Mouse (Mus musculus): Measurements from ENCODE around the gene Map4k3.
"Not testable (repeated sequence)": the region's sequence is repeated elsewhere in the genome, so short reads cannot be mapped to it uniquely, and the experiment has no call there.

Map4k3 gene

DNA sequence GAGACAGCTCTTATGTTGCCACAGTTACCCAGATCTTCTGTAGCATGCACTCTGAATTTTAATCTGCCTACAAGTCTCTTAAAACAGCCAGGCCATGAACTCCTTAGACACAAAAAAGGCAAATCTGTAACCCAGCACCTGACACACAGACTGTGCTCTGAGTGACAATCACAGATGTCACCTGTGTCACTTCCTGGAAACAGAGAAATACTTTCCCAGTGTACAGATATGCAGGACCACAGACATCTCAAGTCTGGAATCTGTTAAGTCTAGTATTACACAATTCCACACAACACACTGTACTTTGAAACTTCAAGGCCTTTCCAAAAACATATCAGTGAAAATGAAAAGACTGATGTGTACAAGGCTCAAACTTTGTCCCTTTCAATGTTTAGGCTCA lies 103.3 kb downstream of the Map4k3 start:
- DNase-seq = no peak

DNA sequence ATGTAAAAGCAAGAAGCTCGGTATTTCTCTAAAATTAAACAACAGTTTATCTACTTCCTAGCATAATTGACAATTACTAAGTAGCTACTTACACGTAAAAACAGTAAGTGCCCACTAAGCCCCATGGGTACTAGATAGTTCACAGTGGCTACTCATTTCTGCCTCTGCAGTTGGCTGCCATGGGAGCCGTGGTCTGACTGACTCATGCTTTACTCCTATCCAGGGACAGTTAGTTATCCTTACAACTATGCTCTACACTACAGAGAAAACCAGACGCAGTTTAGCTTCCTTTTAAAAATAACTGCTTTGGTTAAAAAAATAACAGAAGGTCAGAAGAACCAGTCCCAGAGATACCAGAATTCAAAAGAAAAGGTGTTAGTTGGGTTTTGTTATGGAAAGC lies 106.6 kb downstream of the Map4k3 start:
- DNase-seq = no peak

DNA sequence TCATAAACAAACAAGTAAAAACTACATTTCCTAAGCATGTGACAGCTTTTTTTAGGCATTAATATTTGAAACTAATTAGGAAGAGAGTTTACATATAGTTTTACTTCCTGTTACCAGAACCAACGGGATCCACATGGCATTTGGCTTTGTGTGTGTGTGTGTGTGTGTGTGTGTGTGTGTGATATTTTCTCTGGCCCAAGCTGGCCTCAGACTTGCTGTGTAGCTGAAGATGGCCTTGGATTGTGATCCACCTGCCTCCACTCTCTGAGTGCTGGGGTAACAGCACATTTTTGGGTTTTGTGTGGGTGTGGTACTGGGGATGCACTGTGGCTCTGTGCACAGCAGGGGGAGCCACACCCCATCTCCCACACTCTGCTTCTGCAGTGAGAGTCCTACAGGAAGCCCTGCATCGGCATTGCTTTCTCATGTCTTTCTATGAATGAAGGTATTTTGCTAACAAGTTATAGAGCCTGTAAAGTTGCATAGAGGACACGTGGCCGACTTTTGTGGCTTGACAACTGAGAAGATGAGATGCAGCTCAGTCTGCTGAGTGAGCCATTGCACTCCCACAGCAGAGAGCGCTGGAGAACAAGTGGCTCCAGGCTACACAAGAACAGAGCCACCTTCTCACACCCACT lies 107.4 kb downstream of the Map4k3 start:
- DNase-seq = peak; percentile 63 to 74

DNA sequence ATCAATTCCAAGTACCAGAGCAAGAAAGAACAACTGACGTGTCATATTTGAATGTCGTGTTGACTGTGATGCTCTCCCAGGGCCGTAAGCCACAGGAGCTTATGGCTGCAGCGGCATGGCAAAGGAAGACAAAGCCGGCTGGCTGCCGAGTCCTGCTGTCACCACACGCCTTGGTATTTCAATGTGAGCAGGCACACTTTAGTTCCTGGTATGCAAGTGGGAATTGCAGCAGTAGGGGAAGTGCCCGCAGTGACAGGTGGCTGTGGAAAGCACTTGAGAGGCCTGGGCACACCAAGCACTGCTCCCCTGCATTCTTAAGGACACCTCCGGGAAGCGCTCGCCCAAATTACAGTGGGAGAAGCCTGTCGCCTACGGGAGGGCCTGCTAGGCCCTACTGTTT lies 108.7 kb downstream of the Map4k3 start:
- peak; percentile 19 to 44 for DNase-seq

DNA sequence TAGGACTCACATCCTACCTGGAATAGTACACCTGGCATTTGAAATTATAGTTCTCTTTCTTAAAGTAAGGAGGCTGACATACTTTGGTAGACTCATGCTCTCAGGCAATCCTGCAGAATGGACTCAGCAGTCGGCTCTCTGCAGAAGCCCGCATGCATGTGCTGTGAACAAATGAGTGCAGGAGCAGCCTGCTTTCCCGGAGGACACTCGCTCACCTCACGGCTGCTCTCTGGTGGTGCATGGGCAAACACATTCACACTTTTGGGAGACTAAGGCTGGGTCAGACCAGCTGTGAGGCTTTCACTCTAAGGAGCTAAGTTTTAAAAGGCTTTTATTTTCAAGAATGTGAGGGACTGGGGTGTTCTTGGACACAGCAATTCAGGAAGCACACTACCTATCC lies 109.4 kb downstream of the Map4k3 start:
- DNase-seq = no peak

DNA sequence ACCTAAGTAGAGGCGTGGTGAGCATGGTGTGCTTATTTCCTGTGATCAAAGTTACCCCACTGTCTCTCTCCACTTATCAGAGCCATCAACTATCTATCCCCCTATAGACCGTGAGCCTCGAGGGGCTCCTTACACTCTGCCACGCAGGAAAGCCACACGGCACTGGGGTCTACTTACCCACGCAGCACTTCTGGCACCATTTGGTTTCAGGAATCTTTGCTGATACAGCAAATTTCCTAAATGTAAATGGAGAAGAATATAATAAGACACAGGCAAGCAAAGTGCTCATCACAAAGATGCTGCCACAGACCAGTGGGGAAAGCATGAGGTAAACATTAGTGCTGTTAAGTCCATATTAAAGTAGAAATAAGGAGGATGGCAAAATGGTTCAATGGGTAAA lies 124.5 kb downstream of the Map4k3 start:
- DNase-seq = no peak

DNA sequence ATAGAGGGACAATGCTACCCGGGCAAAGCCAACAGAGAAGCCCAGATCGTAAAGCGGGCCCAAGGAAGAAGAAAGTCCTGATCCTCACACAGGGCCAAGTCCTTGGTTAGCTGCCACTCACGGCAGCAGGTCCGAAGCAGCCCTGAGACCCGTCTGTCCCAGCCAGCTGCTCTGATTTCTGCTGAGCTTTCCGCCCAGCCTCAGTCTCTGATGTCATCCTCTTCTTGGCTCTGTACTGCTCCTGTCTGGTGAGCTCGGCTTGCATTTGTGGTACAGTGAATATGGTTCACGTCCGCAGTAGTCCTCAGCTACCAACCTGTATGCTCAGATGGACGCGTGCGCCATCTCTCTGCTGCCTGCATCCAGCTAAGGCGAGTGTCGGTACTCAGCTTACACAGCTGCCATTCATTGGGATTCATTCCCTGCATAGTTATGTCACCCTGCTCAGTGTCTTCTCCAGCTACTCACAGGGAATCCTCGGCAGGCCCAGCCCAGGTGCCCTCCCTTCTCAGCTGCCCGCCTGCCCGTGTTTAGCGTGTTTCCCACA lies 125.1 kb downstream of the Map4k3 start:
- DNase-seq = no peak

DNA sequence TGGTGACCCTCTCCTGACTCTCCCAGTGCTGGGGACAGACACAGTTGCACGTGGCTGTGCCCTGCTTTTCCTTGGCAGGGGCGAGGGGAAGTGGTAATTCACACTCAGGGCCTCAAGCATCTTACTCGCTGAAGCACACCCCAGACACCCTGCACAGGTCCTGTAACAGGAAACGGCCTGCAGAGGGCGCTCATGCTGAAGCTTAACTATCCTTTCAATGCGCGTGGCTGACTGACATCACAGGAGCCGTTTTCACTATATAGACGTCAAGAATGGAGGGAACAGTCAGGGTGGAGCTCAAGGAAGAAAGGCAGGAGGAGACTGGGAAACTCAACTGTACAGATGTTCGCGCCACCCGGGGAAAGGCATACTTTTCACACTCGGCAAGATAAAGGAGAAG lies 126.9 kb downstream of the Map4k3 start:
- DNase-seq = peak in 1 of 2 experiments; percentile 42

DNA sequence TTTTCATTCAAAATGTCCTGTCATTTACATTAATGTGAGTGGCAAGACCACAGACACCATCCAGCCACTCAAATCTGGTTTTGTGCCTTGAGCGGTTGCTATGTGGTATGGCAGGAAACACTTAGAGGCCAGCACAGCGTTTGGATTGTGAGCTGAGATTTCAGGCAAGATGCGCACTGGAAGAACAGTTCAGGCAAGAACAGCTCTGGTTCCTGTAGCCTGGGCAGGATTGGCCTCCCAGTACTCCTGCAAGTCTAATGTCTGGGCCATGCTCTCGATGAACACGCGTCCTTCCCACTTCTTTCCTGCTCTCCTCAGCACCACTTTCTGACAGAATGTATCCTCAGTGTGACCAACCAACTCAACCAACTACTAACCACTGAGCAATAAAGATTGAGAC lies 145.2 kb downstream of the Map4k3 start:
- no peak for DNase-seq

DNA sequence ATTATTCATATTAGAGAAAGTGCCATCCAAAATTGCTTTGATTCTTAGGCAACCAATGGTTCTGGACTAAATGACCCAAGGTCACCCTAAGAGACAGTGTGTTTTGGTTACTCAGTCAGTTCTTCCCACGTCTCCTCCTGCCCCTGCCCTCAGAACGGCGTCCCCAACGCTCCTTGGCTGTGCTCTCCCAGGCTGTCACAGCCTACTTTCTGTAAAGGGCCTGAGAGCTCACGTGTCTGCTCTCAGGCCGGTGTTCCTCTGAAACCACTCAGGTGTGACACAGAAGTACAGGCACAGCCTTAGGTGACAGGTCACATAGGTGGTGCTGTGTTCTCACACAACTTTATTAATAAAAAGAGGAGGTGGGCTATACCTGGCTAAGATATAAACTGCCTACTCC lies 148.4 kb downstream of the Map4k3 start:
- DNase-seq = no peak

DNA sequence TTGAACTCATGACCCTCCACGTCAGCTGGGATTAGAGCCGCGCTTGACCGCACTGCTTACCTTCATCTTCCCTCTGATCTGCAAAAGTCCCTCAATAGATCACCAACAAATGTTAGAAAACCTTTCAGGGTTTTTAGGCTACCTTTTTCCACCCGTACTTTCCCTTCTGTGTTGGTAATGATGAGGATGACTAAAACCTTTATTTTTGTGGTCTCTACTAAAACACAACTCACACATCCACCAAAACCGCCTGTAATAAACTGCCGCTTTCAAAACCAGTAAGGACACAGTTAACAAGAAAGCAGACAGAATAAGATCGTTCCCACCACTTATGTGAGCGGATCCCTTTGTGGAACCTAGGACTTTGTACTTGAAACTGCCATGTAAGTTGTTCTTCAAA lies 149.2 kb downstream of the Map4k3 start:
- no peak for DNase-seq

DNA sequence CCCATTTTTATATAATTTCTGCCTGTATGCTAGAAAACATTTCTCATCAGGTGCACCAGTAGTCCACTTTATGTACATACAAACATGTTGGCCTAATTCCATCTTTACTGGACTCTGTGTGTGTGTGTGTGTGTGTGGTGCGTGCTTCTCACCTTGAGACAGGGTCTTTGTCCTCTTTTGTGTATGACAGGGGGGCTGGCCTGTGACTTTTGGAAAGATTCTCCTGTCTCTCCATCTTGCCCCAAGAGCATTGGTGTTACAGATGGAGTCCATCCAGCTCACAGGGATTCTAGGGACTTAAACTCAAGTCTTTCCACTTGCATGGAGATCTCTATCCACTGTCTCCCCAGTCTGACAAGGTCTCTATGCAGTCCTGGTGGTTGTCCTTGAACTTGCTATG lies 150.2 kb downstream of the Map4k3 start:
- no peak for DNase-seq

DNA sequence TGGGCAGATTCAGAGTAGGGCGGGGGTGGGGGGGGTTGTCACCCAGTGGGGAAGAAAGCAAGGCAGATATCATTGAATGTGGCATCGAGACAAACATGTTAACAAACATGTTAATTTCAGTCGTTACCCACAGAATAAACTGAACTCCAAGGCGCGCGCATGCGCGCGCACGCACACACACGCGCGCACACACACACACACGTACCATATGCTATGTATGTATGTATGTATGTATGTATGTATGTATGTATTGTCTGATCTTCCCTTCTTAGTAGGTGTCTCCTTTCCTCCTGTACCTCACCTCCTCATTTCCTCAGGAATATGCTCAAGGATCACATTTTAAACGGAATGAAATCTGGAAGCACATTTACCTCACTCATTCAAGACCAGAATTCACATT lies 150.6 kb downstream of the Map4k3 start, which contains the start of gene Cdkl4:
Gene Cdkl4 (minus strand): TSS at position 175 of the 400 bp plus-strand sequence.
- no peak for DNase-seq

DNA sequence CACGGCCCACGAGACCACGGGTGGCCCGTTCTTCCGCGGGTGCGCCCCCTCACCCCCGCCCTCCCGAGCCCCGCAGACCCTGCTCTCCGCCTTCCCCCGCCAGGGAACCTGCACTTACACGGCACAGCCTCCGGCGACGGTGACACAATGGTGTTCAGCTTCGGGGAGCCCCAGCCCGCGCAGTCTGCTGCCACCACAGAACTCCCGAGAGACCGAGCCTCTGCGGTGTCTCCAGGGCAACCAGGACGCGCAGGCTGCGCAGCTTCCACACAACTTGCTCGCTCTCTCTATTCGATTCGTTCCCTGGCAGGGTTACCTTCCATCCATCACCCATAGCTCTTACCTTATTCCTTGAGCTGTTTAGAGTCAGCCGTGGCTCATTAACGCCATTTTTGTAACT lies 151.1 kb downstream of the Map4k3 start:
- peak; percentile 52 to 53 for DNase-seq

DNA sequence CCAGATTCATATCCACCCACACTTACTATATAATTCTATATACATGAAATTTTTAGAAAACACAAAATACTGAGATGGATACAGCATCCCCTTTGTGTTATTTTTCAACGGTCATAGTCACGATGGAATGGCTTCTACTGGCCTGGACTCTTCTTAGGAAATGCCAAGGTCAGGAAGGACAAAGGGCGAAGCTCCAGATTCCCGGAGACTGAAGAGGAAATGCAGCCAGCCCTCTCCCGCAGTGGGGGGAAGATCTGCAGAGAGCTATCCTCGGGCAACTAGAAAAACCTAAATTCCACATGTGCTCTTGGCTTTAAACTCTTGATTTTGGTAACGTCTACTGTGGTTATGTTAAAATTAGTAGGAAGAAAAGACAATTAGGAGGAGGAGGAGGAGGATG lies 153.3 kb downstream of the Map4k3 start:
- DNase-seq = no peak

DNA sequence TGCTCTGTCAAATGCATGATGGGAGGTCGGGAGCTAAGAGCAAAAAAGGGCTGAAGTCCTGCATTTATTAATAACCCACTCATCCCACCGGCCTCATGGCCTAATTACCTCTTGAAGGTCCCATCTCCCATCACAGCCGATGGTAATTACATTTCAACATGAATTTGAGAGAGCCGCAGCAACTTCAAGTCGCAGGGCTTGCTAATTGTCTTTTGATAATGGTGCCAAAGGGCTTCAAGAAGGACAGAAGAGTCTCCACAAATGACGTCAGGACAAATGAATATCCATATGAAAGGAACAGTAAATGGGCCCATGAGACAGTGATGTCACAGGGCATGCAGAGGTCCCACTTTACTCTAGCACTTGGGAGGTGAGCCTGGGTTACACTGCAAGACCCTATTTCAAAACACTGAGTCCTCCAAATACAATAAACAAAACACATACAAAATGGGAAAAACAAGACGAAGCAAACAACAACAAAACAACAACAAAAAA lies 153.8 kb downstream of the Map4k3 start:
- no peak for DNase-seq

DNA sequence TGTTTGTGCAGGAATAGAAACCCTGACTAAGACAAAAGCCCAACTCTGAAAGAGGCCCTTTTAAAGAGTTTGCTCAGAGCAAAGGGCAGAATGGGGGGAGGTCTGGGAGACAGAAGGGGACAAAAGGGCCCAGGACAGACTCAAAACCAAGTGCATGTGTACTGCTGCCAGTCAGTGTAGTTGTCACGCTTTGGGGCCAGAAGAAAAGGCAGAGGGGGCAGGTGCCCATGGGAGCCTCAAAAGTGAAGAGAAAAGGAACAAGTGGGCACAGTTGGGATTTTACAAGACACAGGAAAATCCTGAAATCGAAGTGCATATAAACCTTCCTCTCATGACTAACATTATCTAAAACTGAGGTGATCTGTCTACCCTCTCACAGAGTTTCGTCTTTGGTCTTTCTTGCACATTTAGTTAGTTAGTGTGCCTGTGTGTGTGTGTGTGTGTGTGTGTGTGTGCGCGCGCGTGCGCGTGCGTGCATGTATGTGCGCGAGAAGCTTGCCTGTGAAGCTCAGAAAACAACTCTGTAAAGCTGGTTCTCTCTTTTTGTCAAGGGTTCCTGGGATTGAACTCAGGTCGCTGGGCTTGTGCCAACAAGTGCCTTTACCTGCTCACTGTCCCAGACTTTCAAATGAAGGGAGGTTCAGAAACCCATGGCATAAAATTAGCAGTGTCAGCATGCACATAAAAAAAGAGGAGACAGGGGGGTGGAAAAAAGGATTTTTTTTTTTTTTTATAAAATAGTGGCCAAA lies 155.9 kb downstream of the Map4k3 start:
- no peak for DNase-seq

DNA sequence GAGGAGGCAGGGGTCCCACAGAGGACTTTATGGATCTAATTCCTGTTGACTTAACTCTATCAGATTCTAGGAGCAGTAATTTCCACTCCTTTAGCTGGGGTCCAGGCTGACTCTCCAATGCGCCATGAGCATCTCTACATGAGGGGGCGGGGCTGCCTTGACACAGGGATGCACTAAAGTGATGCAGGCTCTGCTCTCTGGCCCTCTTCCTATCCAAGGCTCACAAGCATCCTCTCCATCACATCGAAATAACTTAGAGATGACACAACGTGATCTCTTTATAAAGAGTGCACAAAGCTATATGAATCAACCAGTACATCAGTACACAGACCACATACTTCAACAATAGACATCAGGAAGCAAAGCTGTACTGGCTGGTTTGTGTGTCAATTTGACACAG lies 156.8 kb downstream of the Map4k3 start:
- no peak for DNase-seq

DNA sequence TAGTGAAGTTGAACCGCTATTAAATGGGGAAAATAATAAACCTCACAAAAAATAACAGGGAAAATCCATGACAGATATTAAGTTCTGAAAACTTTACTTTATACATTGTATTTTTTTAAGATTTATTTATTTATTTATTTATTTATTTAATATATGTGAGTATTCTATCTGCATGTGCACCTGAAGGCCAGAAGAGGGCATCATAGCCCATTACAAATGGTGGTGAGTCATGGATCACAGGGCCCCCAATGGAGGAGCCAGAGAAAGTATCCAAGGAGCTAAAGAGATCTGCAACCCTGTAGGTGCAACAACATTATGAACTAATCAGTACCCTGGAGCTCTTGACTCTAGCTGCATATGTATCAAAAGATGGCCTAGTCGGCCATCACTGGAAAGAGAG lies 158.6 kb downstream of the Map4k3 start:
- not testable (repeated sequence) for DNase-seq

DNA sequence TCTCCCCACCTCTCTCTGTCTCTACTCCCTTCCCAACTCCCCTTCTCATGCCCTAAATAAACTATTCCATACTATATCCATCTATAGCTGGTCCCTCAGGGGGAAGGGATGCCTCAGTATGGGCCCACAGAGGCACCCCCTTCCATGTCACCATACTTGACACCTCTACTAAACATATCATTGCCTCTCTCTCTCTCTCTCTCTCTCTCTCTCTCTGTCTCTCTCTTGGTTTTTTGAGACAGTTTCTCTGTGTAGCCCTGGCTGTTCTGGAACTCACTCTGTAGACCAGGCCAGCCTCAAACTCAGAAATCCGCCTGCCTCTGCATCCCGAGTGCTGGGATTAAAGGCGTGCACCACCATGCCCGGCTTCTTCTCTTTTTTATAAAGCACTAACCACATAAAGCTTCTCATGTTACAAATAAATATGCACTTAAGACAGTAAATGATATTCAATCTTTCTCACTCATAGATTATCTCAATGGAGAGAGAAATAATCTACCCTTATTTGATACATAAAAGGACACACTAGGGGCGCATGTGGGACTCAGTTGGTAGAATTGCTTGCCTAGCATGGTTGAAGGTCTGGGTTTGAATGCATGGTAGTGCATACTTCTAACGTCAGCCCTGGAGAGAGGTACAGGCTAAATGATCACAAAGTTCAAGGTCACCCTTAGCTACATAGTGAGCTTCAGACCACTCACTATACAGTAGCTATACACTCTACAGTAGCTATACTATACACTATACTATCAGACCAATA lies 159.3 kb downstream of the Map4k3 start:
- DNase-seq = no peak

DNA sequence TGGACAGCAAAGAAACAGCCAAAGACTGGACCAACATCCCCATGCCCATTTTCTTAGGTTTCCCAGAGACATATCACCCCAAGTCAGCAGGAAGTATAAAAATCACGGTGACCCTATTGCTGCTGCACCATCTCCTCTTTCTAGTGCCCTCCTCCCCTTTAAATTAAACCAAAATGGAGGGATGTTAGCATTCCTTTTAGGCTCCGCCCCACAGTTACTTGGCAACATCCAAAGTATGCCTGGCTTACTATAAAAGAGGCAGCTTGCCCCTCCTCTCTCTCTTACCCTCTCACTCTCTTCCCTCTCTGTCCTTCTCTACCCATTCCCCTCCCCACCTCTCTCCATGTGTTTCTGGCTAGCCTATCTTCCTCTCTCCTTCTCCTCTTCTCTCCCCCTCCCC lies 159.8 kb downstream of the Map4k3 start:
- DNase-seq = no peak

DNA sequence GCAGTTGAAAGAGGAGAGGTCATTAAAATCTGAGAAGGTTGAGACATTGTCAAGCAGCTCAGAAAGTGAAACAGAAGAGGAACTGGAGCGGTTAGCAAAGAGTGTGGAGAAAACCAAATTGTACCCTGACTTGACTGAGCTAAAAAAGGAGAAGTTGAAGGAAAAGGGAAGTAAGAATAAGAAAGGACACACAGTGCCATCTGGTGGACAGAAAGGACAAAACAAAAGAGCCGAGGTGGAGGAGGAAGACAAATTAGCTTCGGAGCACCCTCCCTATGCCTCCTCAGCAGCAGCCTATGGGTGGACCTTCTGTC lies 163.7 kb downstream of the Map4k3 start:
- DNase-seq = peak in 1 of 2 experiments; percentile 48

DNA sequence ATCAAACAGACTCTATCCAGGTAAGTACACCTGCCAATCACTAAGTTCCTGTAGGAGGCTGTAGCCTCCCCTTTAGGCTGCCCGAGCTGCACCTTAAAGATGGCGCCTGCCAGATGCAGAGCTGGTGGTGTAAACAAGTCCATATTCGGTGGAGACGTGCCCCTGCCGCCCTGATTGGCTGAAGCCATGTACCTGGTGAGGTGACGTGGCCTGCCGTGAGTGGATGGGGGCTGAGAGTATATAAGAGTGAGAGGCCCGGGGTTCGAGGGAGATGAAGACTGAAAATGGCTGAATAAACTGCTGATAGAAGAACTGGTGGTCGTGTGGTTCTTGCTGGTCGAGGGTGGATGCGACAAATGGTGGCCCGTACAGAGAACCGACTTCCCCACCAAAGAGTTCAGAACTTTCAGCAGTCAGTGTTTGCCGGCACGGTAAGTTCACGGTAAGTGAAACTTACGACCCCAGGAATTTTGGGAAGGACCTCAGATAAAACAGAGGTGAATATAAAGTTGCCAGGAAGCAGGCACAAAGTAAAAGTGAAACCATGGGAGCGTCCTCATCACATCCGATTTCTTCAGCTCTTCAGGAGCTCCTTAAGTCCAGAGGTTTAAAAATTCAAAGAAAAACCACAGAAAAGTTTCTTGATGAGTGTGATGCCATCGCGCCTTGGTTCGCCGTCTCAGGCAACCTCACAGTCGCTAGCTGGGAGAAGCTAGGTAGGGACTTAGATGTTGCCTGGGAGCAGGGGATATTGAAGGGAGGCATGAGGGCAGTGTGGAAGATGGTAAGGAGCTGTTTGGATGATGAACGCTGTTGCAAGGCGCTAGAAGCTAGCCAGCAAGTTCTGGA lies 164.3 kb downstream of the Map4k3 start:
- DNase-seq = peak; percentile 47 to 58

Measured in lung, postnatal 4 days (tissue).